Mouse (Mus musculus): ENCODE measurements around the gene Rbp1.

Rbp1 gene

DNA sequence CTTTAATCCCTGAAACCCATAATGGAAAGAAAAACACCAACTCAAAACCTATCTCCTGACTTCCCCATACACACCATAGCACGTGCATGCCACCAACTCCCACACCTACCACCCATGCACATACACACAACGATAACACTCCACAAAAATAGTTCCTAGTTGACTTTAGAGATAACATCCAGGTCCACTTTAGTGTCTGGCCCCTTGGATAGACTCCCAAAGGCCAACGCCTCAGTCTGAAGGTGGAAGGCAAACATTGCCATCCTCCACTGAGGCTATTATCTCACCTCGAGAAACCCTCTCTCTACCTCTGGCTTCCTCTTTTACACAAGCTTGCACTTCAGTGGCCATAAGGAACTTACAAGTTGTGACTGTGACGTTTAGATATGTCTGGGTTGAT lies 69.5 kb downstream of the Rbp1 start:
- DNase-seq (ENCODE audit: low read depth, low spot score) = no peak

DNA sequence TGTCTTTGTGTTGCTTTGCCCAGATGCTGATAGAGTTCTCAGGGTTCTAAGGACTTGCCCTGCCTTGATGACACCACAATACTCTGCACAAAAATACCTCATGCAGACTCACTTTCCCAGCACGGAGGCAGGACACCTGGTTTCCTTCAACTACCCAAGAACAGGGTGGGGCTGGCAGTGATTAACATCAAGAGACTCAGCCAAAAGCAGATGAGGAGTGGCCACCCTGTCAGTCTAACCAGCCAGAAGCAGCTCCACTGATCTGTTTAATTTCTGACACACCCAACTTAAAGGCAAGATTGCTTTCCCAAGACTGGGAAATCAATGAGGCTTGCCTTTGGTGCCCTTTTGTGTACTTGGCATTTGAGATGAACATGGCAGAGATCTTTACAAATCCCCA lies 70.1 kb downstream of the Rbp1 start:
- DNase-seq (ENCODE audit: low read depth, low spot score) = no peak

Data from skeletal muscle tissue, adult 2 months (tissue).